Mouse (Mus musculus) cerebellum, adult 8-10 months (tissue): ENCODE data around the gene Cops3.

Source experiments
- DNase-seq: peaks from one replicate; pipeline ENCODE4 v3.0.0; 2022

Gene Cops3

GRCm38 (mm10) chr11:59775435-59776148 lies 64.0 kb downstream of the Cops3 start:
- DNase-seq = no peak

- no peak for DNase-seq
Observed at GRCm38 (mm10) chr11:59774522-59774921, 65.1 kb downstream of the Cops3 start.

- DNase-seq = no peak
Observed at GRCm38 (mm10) chr11:59772902-59773301, 66.7 kb downstream of the Cops3 start.

GRCm38 (mm10) chr11:59772291-59772690 lies 67.3 kb downstream of the Cops3 start:
- peak; percentile 61 for DNase-seq

- no peak for DNase-seq
Observed at GRCm38 (mm10) chr11:59770753-59771152, 68.9 kb downstream of the Cops3 start.

GRCm38 (mm10) chr11:59769738-59770137 lies 69.9 kb downstream of the Cops3 start:
- no peak for DNase-seq

GRCm38 (mm10) chr11:59769307-59769706 lies 70.3 kb downstream of the Cops3 start:
- DNase-seq = no peak
